Comparison of ENCODE assay signal across 7 mouse cellular contexts in the genomic region with DNA sequence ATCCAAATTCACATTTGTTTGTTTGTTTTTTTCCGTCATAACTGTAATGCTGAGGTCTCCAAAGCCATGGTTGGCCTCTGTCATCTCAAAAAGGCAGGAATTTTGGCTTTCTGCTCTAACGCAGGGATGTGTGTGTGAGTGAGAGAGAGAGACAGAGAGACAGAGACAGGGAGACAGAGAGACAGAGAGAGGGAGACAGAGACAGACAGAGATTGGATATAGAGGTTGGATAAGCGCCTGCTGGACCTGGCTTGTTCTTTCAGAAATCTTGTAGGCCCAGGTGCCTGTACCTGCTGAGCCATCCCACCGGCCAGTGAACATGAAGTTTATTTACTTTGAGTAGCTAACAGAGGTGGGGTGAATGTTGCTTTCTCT. TPM values are rescaled to one million over a fixed set of nuclear protein-coding genes. Genes with fewer than 3 reads are reported as not detected.
DNase-seq lines count a peak whose midpoint lies in the region; ATAC-seq and TF ChIP-seq lines count a peak whose summit lies in the region.

No protein-coding gene starts in this region.

- ATAC-seq in lung, postnatal 0 days = no peak
- no peak; the same call in 1 of the 2 replicates for ATAC-seq in forebrain, embryonic 11.5 days (replicated peaks; ENCODE audit: low FRiP score)
- ATAC-seq in liver, embryonic 11.5 days (replicated peaks; ENCODE audit: low FRiP score) = peak; percentile 20; the same call in 1 of the 2 replicates
- ATAC-seq in stomach, embryonic 16.5 days (ENCODE audit: insufficient read depth, low FRiP score) = no peak

- no peak for TF ChIP-seq EP300 in lung, postnatal 0 days (IDR thresholded peaks at IDR 0.05)

- H3K4me1 ChIP-seq in lung, postnatal 0 days (ENCODE audit: insufficient read depth, low read depth, low read length) = no peaks in the 10 kb centered on the region; the same call in 1 of the 2 replicates
- H3K4me1 ChIP-seq in forebrain, embryonic 11.5 days (replicated peaks; ENCODE audit: control insufficient read depth, insufficient read depth, low read length) = peaks cover 7% of the 10 kb centered on the region; the same call in 1 of the 2 replicates
- peaks cover 13% of the 10 kb centered on the region for H3K4me1 ChIP-seq in liver, embryonic 11.5 days (replicated peaks; ENCODE audit: control insufficient read depth, insufficient read depth, low read length)
- peaks cover 7% of the 10 kb centered on the region for H3K4me1 ChIP-seq in stomach, embryonic 16.5 days (ENCODE audit: control insufficient read depth, insufficient read depth, low read length)

- no peak overlapping the region for H3K9ac ChIP-seq in lung, postnatal 0 days (replicated peaks; ENCODE audit: low read depth)
- H3K9ac ChIP-seq in forebrain, embryonic 11.5 days (ENCODE audit: low read length) = no peak overlapping the region; the same call in 1 of the 2 replicates
- H3K9ac ChIP-seq in liver, embryonic 11.5 days (ENCODE audit: low read depth, low read length) = peak overlapping the region; percentile 50; the same call in 1 of the 2 replicates
- H3K9ac ChIP-seq in stomach, embryonic 16.5 days (ENCODE audit: low read length) = peak overlapping the region; percentile 31

- peak overlapping the region; percentile 76 for H3K4me3 ChIP-seq in lung, postnatal 0 days (ENCODE audit: low read depth, low read length)
- peak overlapping the region; percentile 99; the same call in 1 of the 2 replicates for H3K4me3 ChIP-seq in forebrain, embryonic 11.5 days (ENCODE audit: low read depth, low read length)
- peak overlapping the region; percentile 93 for H3K4me3 ChIP-seq in liver, embryonic 11.5 days (ENCODE audit: low read depth, low read length)
- peak overlapping the region; percentile 100; the same call in 1 of the 2 replicates for H3K4me3 ChIP-seq in stomach, embryonic 16.5 days (replicated peaks; ENCODE audit: low read length)

- H3K36me3 ChIP-seq in lung, postnatal 0 days (ENCODE audit: insufficient read depth, low read length) = peaks cover 2% of the 10 kb centered on the region; the same call in 1 of the 2 replicates
- H3K36me3 ChIP-seq in forebrain, embryonic 11.5 days (ENCODE audit: control insufficient read depth, insufficient read depth, low read length) = no peaks in the 10 kb centered on the region
- H3K36me3 ChIP-seq in liver, embryonic 11.5 days (ENCODE audit: control insufficient read depth, insufficient read depth, low read length) = peaks cover 1% of the 10 kb centered on the region; the same call in 1 of the 2 replicates
- peaks cover under 1% of the 10 kb centered on the region; the same call in 1 of the 2 replicates for H3K36me3 ChIP-seq in stomach, embryonic 16.5 days (ENCODE audit: control insufficient read depth, insufficient read depth, low read length)

- H3K9me3 ChIP-seq in lung, postnatal 0 days (ENCODE audit: low read length) = no peaks in the 10 kb centered on the region
- no peaks in the 10 kb centered on the region for H3K9me3 ChIP-seq in forebrain, embryonic 11.5 days (ENCODE audit: control insufficient read depth, low read length)
- H3K9me3 ChIP-seq in liver, embryonic 11.5 days (ENCODE audit: control insufficient read depth, low read length) = no peaks in the 10 kb centered on the region
- no peaks in the 10 kb centered on the region for H3K9me3 ChIP-seq in stomach, embryonic 16.5 days (replicated peaks; ENCODE audit: control insufficient read depth, low read length)

- 39% methylated on average over 4 of the region's 4 CpGs for WGBS in lung, postnatal 0 days
- WGBS in forebrain, embryonic 11.5 days = 41% methylated on average over 4 of the region's 4 CpGs
- 29% methylated on average over 4 of the region's 4 CpGs for WGBS in liver, embryonic 11.5 days
- WGBS in stomach, embryonic 16.5 days = 32% methylated on average over 4 of the region's 4 CpGs

- no peak overlapping the region for H3K27ac ChIP-seq in lung, postnatal 0 days (ENCODE audit: low read length)
- H3K27ac ChIP-seq in forebrain, embryonic 11.5 days (ENCODE audit: low read depth, low read length) = 0 out of 2 replicates have a peak overlapping the region, but pooled peaks have one; percentile 78
- peak overlapping the region; percentile 13; the same call in 1 of the 2 replicates for H3K27ac ChIP-seq in liver, embryonic 11.5 days (ENCODE audit: low read depth, low read length)
- H3K27ac ChIP-seq in stomach, embryonic 16.5 days (ENCODE audit: low read length) = 0 out of 2 replicates have a peak overlapping the region, but pooled peaks have one; percentile 32

- peak overlapping the region; percentile 42 for H3K4me2 ChIP-seq in lung, postnatal 0 days (replicated peaks; ENCODE audit: low read depth, low read length)
- H3K4me2 ChIP-seq in forebrain, embryonic 11.5 days (ENCODE audit: low read depth, low read length, severe bottlenecking) = peak overlapping the region; percentile 24; the same call in 1 of the 2 replicates
- peak overlapping the region; percentile 67 for H3K4me2 ChIP-seq in liver, embryonic 11.5 days
- peak overlapping the region; percentile 43 for H3K4me2 ChIP-seq in stomach, embryonic 16.5 days (ENCODE audit: low read depth, low read length)

- DNase-seq in lung, postnatal 0 days (ENCODE audit: low spot score) = no peak
- DNase-seq in lung, postnatal 14 days = no peak
- DNase-seq in forebrain, embryonic 11.5 days (ENCODE audit: low spot score) = no peak
- no peak for DNase-seq in liver, embryonic 11.5 days (ENCODE audit: low spot score)
- DNase-seq in embryo, embryonic 11 days = no peak
- DNase-seq in thymus, postnatal 4 days = no peak

- TF ChIP-seq CTCF in lung, postnatal 0 days (IDR thresholded peaks at IDR 0.05) = no peak

- no peaks in the 10 kb centered on the region for H3K27me3 ChIP-seq in lung, postnatal 0 days (replicated peaks; ENCODE audit: insufficient read depth, low read length)
- H3K27me3 ChIP-seq in forebrain, embryonic 11.5 days (ENCODE audit: control insufficient read depth, insufficient read depth, low read length) = no peaks in the 10 kb centered on the region
- H3K27me3 ChIP-seq in liver, embryonic 11.5 days (replicated peaks; ENCODE audit: control insufficient read depth, insufficient read depth, low read length) = no peaks in the 10 kb centered on the region
- H3K27me3 ChIP-seq in stomach, embryonic 16.5 days (ENCODE audit: control insufficient read depth, insufficient read depth, low read length) = no peaks in the 10 kb centered on the region

RNA-seq across cellular contexts. Expression of a gene that starts 0.3 kb away (rescaled TPM):
- 17.2 and 20.1 TPM in 2 replicates for polyA plus RNA-seq in lung, postnatal 0 days (2015; fragmentation: Nextera tagmentation; extraction: Ambion mirVana)
- 43.9 and 44.8 TPM in 2 replicates for polyA plus RNA-seq in forebrain, embryonic 11.5 days (2014; fragmentation: Nextera tagmentation; extraction: Ambion mirVana)
- 30.9 and 36.7 TPM in 2 replicates for polyA plus RNA-seq in liver, embryonic 11.5 days (2014; fragmentation: Nextera tagmentation; extraction: Ambion mirVana)
- 37.0 and 37.5 TPM in 2 replicates for polyA plus RNA-seq in stomach, embryonic 16.5 days (2015; fragmentation: Nextera tagmentation; extraction: Ambion mirVana)

RNA-seq across cellular contexts. Expression of a gene that starts 10.4 kb away (rescaled TPM):
- 88.4 and 100 TPM in 2 replicates for polyA plus RNA-seq in lung, postnatal 0 days (2015; fragmentation: Nextera tagmentation; extraction: Ambion mirVana)
- 111 and 120 TPM in 2 replicates for polyA plus RNA-seq in forebrain, embryonic 11.5 days (2014; fragmentation: Nextera tagmentation; extraction: Ambion mirVana)
- polyA plus RNA-seq in liver, embryonic 11.5 days (2014; fragmentation: Nextera tagmentation; extraction: Ambion mirVana) = 83.6 and 95.4 TPM in 2 replicates
- polyA plus RNA-seq in stomach, embryonic 16.5 days (2015; fragmentation: Nextera tagmentation; extraction: Ambion mirVana) = 93.0 and 104 TPM in 2 replicates

Comparison
In these comparisons a context has a peak if more than half of its experiments do, and no peak if none do; other contexts are left out.
1. H3K9ac ChIP-seq: peak in liver, embryonic 11.5 days (single experiment) and stomach, embryonic 16.5 days (single experiment); none in lung, postnatal 0 days (single experiment) and forebrain, embryonic 11.5 days (single experiment).
2. Peak in every context shown above with its lines, with median percentiles within 50 percentile points of each other: H3K4me2 ChIP-seq and H3K4me3 ChIP-seq.